Mouse (Mus musculus) heart, postnatal 10 days (tissue): ENCODE measurements around the gene Ssxb6. TPM values are rescaled to one million over a fixed set of nuclear protein-coding genes. Genes with fewer than 3 reads are reported as not detected.
"Not testable (repeated sequence)": the region's sequence is repeated elsewhere in the genome, so short reads cannot be mapped to it uniquely, and the experiment has no call there.

Experiments
- DNase-seq, 2 experiments: peaks; one replicate each; pipeline ENCODE4 v3.0.0; 2021
- intact Hi-C: fragments of 180-260 bp; cut with DNase I; formaldehyde crosslinking; loops from one replicate; pipeline ENCODE4 v1.15.1; 2025
- total RNA-seq, 2 experiments: library from RNA; stranded (reverse); gene quantifications; 2 replicates each; pipeline ENCODE4 v1.2.3; 2021

Gene Ssxb6
- not detected for total RNA-seq

- DNase-seq: not testable (repeated sequence)
- intact Hi-C loops: loop anchor here (5.0 kb wide), 1 partner anchor 134 kb away; no protein-coding TSS in a partner anchor
Measured at GRCm38 (mm10) chrX:8548155-8548554, at the start of gene Ssxb6. Gene Ssxb6 (minus strand): TSS chrX:8548255.

GRCm38 (mm10) chrX:8591716-8592115 lies 43.7 kb upstream of the Ssxb6 start, which contains the start of gene Ssxb3:
Gene Ssxb3 (minus strand): TSS chrX:8591816.
- intact Hi-C loops, DNase-seq: not testable (repeated sequence)

- intact Hi-C loops: no loop called here
- no peak for DNase-seq
Measured at GRCm38 (mm10) chrX:8524854-8525253, 23.2 kb downstream of the Ssxb6 start, which contains the start of gene Gm14459. Gene Gm14459 (minus strand): TSS chrX:8524954.

Other genes starting within 250 kb of the Ssxb6 start
- not detected for gene Ssxb10, start 220.8 kb downstream of the Ssxb6 start, total RNA-seq
- gene Ssxb9, start 181.3 kb downstream of the Ssxb6 start, total RNA-seq: not detected
- not detected for gene Ssxb1, start 134.9 kb downstream of the Ssxb6 start, total RNA-seq
- gene Ssxb2, start 86.5 kb downstream of the Ssxb6 start, total RNA-seq: not detected
- gene Gm14459, start 23.3 kb downstream of the Ssxb6 start, total RNA-seq: not detected
- gene Ssxb3, start 43.6 kb upstream of the Ssxb6 start, total RNA-seq: not detected
- not detected for gene Ssxb8, start 142.6 kb upstream of the Ssxb6 start, total RNA-seq
- not detected for gene Ssx9, start 200.2 kb upstream of the Ssxb6 start, total RNA-seq